Mouse (Mus musculus) hindbrain, embryonic 11.5 days (tissue): ENCODE data around the gene Srd5a2. TPM values are rescaled to one million over a fixed set of nuclear protein-coding genes. Genes with fewer than 3 reads are reported as not detected.
"Not testable (repeated sequence)": the region's sequence is repeated elsewhere in the genome, so short reads cannot be mapped to it uniquely, and the experiment has no call there.

Experiments used
- ATAC-seq: fragments of 200-750 bp; cut with Nextera tagmentation; 2 replicates; pipeline ENCODE4 v1.8.0; 2017; ENCODE audit warnings: mild to moderate bottlenecking, moderate TSS enrichment, moderate library complexity; ENCODE audit not compliant: low FRiP score
- DNase-seq: peaks from one replicate; pipeline ENCODE4 v3.0.0-alpha.2; 2015; ENCODE audit warnings: low spot score
- H3K27ac ChIP-seq: fragments of 300-500 bp; sonication (generic); 2 replicates; pipeline ENCODE4 v1.5.1; 2014; ENCODE audit warnings: mild to moderate bottlenecking, low read depth, low read length
- H3K27me3 ChIP-seq: fragments of 300-500 bp; sonication (generic); 2 replicates; pipeline ENCODE4 v1.6.1; 2014; ENCODE audit warnings: mild to moderate bottlenecking, low read length, moderate library complexity, mixed read lengths; ENCODE audit not compliant: control insufficient read depth, insufficient read depth
- H3K36me3 ChIP-seq: fragments of 300-500 bp; sonication (generic); 2 replicates; pipeline ENCODE4 v1.6.1; 2014; ENCODE audit warnings: mild to moderate bottlenecking, low read length, moderate library complexity, mixed read lengths; ENCODE audit not compliant: control insufficient read depth, insufficient read depth
- H3K4me1 ChIP-seq: fragments of 300-500 bp; sonication (generic); replicated peaks from 2 replicates; pipeline ENCODE4 v1.6.1; 2014; ENCODE audit warnings: low read length, mixed read lengths; ENCODE audit not compliant: control insufficient read depth, insufficient read depth
- H3K4me2 ChIP-seq: fragments of 300-500 bp; sonication (generic); replicated peaks from 2 replicates; pipeline ENCODE4 v1.6.1; 2014; ENCODE audit warnings: mild to moderate bottlenecking, low read depth, low read length
- H3K4me3 ChIP-seq: fragments of 300-500 bp; sonication (generic); 2 replicates; pipeline ENCODE4 v1.5.1; 2014; ENCODE audit warnings: low read depth, low read length
- H3K9ac ChIP-seq: fragments of 300-500 bp; sonication (generic); 2 replicates; pipeline ENCODE4 v1.6.1; 2014; ENCODE audit warnings: low read depth, low read length
- H3K9me3 ChIP-seq: fragments of 300-500 bp; sonication (generic); 2 replicates; pipeline ENCODE4 v1.6.1; 2016; ENCODE audit warnings: low read length; ENCODE audit not compliant: control insufficient read depth
- WGBS: fragments of 180-500 bp; shearing (Covaris S2); extraction: QIAGEN DNeasy Blood & Tissue Kit; methylation state at CpG from one replicate; pipeline ENCODE4 v1.1.7; 2014; 5-methylcytosine and 5-hydroxymethylcytosine counted together
- polyA plus RNA-seq: library from polyadenylated mRNA; unstranded; fragments of >200 nt; fragmentation: Nextera tagmentation; extraction: Ambion mirVana; gene quantifications from 2 replicates; pipeline ENCODE4 v1.2.1, GENCODE M21; 2014

Gene Srd5a2
- polyA plus RNA-seq = not detected in 2 replicates

- H3K4me2 ChIP-seq = peak within 1 kb of the TSS; percentile 39
- no peak within 1 kb of the TSS for H3K27ac ChIP-seq
- H3K36me3 ChIP-seq = no peaks in the 10 kb centered on the region
- H3K9ac ChIP-seq = no peak within 1 kb of the TSS
- H3K4me1 ChIP-seq = no peaks in the 10 kb centered on the region
- H3K9me3 ChIP-seq = no peaks in the 10 kb centered on the region
- peak; percentile 19; the same call in 1 of the 2 replicates for ATAC-seq
- DNase-seq = peak; percentile 41
- H3K27me3 ChIP-seq = peaks cover 36% of the 10 kb centered on the region
- WGBS = 1% methylated on average over 45 of the region's 45 CpGs
- H3K4me3 ChIP-seq = peak within 1 kb of the TSS; percentile 18
Measured at GRCm38 (mm10) chr17:74047210-74048082, at the start of gene Srd5a2. Gene Srd5a2 (minus strand): TSS chr17:74047916.

DNA sequence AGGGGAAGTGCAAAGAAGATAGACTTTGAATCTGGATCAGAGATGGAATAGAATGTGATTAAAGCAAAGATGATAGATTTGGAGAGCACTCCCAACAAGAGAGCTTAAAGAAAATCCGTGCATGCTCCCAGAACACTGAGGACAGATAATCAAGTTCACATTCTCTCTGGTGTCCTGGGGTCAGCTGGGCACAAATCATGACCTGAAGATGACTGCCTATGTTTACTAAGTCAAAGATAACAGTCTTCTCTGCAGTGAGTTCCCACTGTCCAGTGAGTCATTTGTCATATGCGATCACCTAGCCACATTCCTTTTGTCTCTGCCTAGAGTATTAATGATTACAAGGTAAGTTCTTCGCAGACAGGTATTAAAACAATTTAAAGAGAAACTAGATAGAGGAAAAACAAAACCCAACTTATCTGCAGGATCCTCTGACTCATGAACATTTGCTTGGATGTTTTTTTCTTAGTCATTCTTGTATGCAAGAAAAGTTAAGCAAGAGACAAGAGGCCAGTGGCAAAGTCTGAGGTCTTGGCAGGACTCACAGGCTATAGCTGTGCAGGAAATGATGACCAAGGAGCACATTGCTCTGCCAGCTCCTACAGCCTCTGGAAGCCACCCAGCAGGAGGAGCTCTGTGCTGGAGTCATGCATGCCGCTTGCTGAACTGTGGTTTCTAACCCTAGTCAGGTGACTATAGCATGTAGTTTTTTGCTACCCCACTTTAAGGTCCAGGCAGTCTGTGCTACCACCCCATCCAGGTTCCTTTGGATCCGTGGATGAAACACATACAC lies 41.4 kb upstream of the Srd5a2 start:
- no peak for ATAC-seq
- WGBS = 85% methylated on average over 5 of the region's 5 CpGs
- DNase-seq = no peak
- no peaks in the 10 kb centered on the region for H3K9me3 ChIP-seq
- no peak overlapping the region for H3K4me2 ChIP-seq
- no peaks in the 10 kb centered on the region for H3K27me3 ChIP-seq
- no peak overlapping the region for H3K4me3 ChIP-seq
- no peak overlapping the region for H3K27ac ChIP-seq
- no peaks in the 10 kb centered on the region for H3K4me1 ChIP-seq
- H3K9ac ChIP-seq = no peak overlapping the region
- no peaks in the 10 kb centered on the region for H3K36me3 ChIP-seq

DNA sequence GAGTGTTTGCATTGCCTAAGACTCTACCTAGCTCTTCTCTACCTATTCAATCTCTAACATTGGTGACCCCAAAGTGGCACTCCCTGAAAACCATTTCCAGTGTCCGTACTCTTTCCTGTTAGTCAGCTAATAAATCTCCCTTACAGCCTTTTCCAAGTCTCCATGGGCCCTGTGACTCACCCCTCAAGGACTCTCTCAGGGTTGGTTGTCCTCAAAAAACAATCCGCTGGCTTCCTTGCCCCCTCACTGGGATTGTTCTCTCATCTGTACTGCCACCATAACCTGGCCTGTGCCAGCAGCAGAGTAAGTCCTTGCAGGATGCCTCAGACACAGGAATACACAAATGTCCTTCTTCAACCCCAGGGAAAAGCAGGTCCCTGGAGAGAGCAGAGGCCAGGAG lies 40.3 kb upstream of the Srd5a2 start:
- no peak overlapping the region for H3K4me3 ChIP-seq

GRCm38 (mm10) chr17:74083370-74083769 lies 35.7 kb upstream of the Srd5a2 start:
- WGBS = 92% methylated on average over 4 of the region's 4 CpGs
- no peaks in the 10 kb centered on the region for H3K36me3 ChIP-seq

More for the DNA sequence above, 40.3 kb upstream of the Srd5a2 start:
- Histone ChIP-seq H3K9ac (no peak overlapping the region), H3K36me3 (no peaks in the 10 kb centered on the region), H3K27ac (no peak overlapping the region), H3K27me3 (no peaks in the 10 kb centered on the region), H3K4me1 (no peaks in the 10 kb centered on the region), H3K9me3 (no peaks in the 10 kb centered on the region), H3K4me2 (no peak overlapping the region)
- 93% methylated on average over 2 of the region's 2 CpGs for WGBS
- ATAC-seq (no peak), DNase-seq (no peak)

DNA sequence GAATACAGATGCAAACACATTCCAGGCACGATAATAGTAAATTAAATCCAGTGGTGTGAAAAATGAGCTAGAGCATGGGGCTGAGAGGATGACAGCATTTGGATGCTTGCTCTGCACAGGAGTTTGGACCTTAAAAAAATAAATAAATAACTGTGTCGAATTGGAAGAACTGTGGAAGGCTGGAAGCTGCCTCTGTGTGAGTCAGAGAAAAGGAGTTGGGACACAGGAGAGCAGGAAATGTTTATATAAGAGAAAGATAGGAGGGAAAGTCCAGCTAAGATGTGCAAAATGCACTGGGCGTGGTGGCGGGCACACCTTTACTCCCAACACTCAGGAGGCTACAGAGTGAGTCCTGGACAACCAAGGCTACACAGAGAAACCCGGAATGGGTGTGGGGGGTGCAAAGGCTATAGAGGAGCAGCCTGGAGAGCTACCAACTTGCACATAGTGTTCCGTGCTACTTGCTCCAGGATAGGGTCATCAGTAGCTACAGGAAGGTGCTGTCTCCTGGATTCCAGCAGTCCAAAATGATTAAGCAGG lies 32.4 kb upstream of the Srd5a2 start:
- no peak overlapping the region for H3K4me3 ChIP-seq
- ATAC-seq = no peak
- WGBS = 81% methylated on average over 6 of the region's 6 CpGs

More at GRCm38 (mm10) chr17:74083370-74083769, 35.7 kb upstream of the Srd5a2 start:
- no peaks in the 10 kb centered on the region for H3K9me3 ChIP-seq
- no peak overlapping the region for H3K9ac ChIP-seq
- no peak for DNase-seq
- H3K27me3 ChIP-seq = no peaks in the 10 kb centered on the region
- ATAC-seq = no peak
- no peak overlapping the region for H3K4me2 ChIP-seq
- H3K27ac ChIP-seq = no peak overlapping the region
- no peak overlapping the region for H3K4me3 ChIP-seq
- H3K4me1 ChIP-seq = no peaks in the 10 kb centered on the region

GRCm38 (mm10) chr17:74078776-74079495 lies 31.2 kb upstream of the Srd5a2 start:
- no peaks in the 10 kb centered on the region for H3K27me3 ChIP-seq
- H3K9me3 ChIP-seq = no peaks in the 10 kb centered on the region
- H3K4me2 ChIP-seq = no peak overlapping the region
- H3K36me3 ChIP-seq = no peaks in the 10 kb centered on the region
- DNase-seq = no peak
- ATAC-seq = no peak
- 88% methylated on average over 13 of the region's 13 CpGs for WGBS
- H3K4me3 ChIP-seq = no peak overlapping the region
- H3K9ac ChIP-seq = no peak overlapping the region
- H3K4me1 ChIP-seq = no peaks in the 10 kb centered on the region
- no peak overlapping the region for H3K27ac ChIP-seq

More for the DNA sequence above, 32.4 kb upstream of the Srd5a2 start:
- no peaks in the 10 kb centered on the region for H3K4me1 ChIP-seq
- H3K27ac ChIP-seq = no peak overlapping the region
- H3K9me3 ChIP-seq = no peaks in the 10 kb centered on the region
- no peaks in the 10 kb centered on the region for H3K27me3 ChIP-seq
- no peak overlapping the region for H3K4me2 ChIP-seq
- H3K36me3 ChIP-seq = no peaks in the 10 kb centered on the region
- H3K9ac ChIP-seq = no peak overlapping the region
- no peak for DNase-seq

GRCm38 (mm10) chr17:74073067-74073466 lies 25.4 kb upstream of the Srd5a2 start:
- H3K9ac ChIP-seq, DNase-seq, H3K27ac ChIP-seq, H3K9me3 ChIP-seq, H3K4me3 ChIP-seq, H3K36me3 ChIP-seq, H3K27me3 ChIP-seq, H3K4me1 ChIP-seq, H3K4me2 ChIP-seq, ATAC-seq: not testable (repeated sequence)
- WGBS = 91% methylated on average over 5 of the region's 5 CpGs

DNA sequence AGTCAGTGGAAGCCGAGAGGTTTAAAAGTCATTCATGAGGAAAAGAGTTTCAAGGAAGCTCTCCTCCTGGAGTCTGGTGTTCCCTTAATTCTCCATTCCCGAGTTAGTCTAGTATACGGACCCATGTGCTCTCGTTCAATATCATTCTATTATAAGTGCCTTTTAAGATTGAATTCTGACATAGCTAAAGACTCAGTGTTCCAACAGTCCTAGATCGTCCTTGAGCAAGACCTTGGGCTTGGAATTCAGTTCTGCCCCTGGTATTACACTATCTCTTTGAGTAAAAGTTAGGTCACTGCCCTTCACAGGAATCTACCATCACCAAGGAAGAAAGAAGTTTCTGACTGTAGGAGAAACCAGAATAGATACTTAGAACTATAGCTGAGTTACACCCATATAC lies 15.0 kb upstream of the Srd5a2 start:
- not testable (repeated sequence) for ATAC-seq, H3K9ac ChIP-seq, H3K36me3 ChIP-seq, H3K27ac ChIP-seq, H3K4me3 ChIP-seq, DNase-seq, H3K27me3 ChIP-seq, H3K9me3 ChIP-seq, H3K4me2 ChIP-seq, H3K4me1 ChIP-seq
- 97% methylated on average over 5 of the region's 5 CpGs for WGBS
